Mouse (Mus musculus): ENCODE results near the gene Colca2. TPM values are rescaled to one million over a fixed set of nuclear protein-coding genes. Genes with fewer than 3 reads are reported as not detected.

Gene Colca2
- total RNA-seq, 1 experiment, result 0.27 TPM

- H3K9me3 ChIP-seq (ENCODE audit: control insufficient read depth, insufficient read depth, low read depth, low read length), result no peaks in the 10 kb centered on the region
- H3K27ac ChIP-seq (ENCODE audit: insufficient read depth, low read depth, low read length, poor library complexity, severe bottlenecking), result no peak overlapping the region
- no peaks in the 10 kb centered on the region for H3K4me1 ChIP-seq (ENCODE audit: control insufficient read depth in 2 of 2, insufficient read depth in 2 of 2, low read length in 2 of 2, poor library complexity in 1 of 2)
- in situ Hi-C loops (cut with MboI; ENCODE audit: low sequenced_read_pairs in 2 of 2, unreplicated experiment in 2 of 2), result no loop called here
- H3K4me3 ChIP-seq (ENCODE audit: insufficient read depth in 1 of 2, low read depth in 1 of 2, low read length in 2 of 2, poor library complexity in 1 of 2, severe bottlenecking in 1 of 2), result no peak overlapping the region
- no peak for TF ChIP-seq HCFC1 (IDR thresholded peaks at IDR 0.05; ENCODE audit: borderline replicate concordance, insufficient read depth, low read length)
- no peak for TF ChIP-seq CHD2 (IDR thresholded peaks at IDR 0.05; ENCODE audit: low read depth, low read length)
- TF ChIP-seq ZC3H11A (IDR thresholded peaks at IDR 0.05; ENCODE audit: borderline replicate concordance, low read depth, low read length), result no peak
- no peak for TF ChIP-seq MAFK (IDR thresholded peaks at IDR 0.05; ENCODE audit: insufficient read depth, low read depth, low read length)
- no peak for TF ChIP-seq ZNF384 (IDR thresholded peaks at IDR 0.05; ENCODE audit: low read depth, low read length)
- DNase-seq (ENCODE audit: low read depth, low spot score), result no peak
- no peaks in the 10 kb centered on the region for H3K36me3 ChIP-seq (ENCODE audit: control insufficient read depth, insufficient read depth, low read length, poor library complexity, severe bottlenecking)
- no peak overlapping the region for H3K9ac ChIP-seq (ENCODE audit: insufficient read depth, low read depth, low read length, poor library complexity, severe bottlenecking)
Measured at GRCm38 (mm10) chr9:51230701-51231389, 47.5 kb downstream of the Colca2 start.

GRCm38 (mm10) chr9:51225636-51226166, 52.7 kb downstream of the Colca2 start:
- Histone ChIP-seq H3K4me1 (ENCODE audit: control insufficient read depth in 2 of 2, insufficient read depth in 2 of 2, low read length in 2 of 2, poor library complexity in 1 of 2) (no peaks in the 10 kb centered on the region), H3K9ac (ENCODE audit: insufficient read depth, low read depth, low read length, poor library complexity, severe bottlenecking) (no peak overlapping the region), H3K27ac (ENCODE audit: insufficient read depth, low read depth, low read length, poor library complexity, severe bottlenecking) (no peak overlapping the region), H3K4me3 (ENCODE audit: insufficient read depth in 1 of 2, low read depth in 1 of 2, low read length in 2 of 2, poor library complexity in 1 of 2, severe bottlenecking in 1 of 2) (no peak overlapping the region), H3K9me3 (ENCODE audit: control insufficient read depth, insufficient read depth, low read depth, low read length) (no peaks in the 10 kb centered on the region), H3K36me3 (ENCODE audit: control insufficient read depth, insufficient read depth, low read length, poor library complexity, severe bottlenecking) (no peaks in the 10 kb centered on the region)
- in situ Hi-C loops (cut with MboI; ENCODE audit: low sequenced_read_pairs in 2 of 2, unreplicated experiment in 2 of 2), result no loop called here
- TF ChIP-seq HCFC1 (IDR thresholded peaks at IDR 0.05; ENCODE audit: borderline replicate concordance, insufficient read depth, low read length), result no peak
- DNase-seq (ENCODE audit: low read depth, low spot score), result no peak

Other genes with a start within 250 kb of the Colca2 start
- not detected in 2 replicates for gene Btg4, start 217.7 kb downstream of the Colca2 start, total RNA-seq (2012; rRNA removed)
- 1.4 and 2.8 TPM in 2 replicates for gene Layn, start 201.5 kb downstream of the Colca2 start, total RNA-seq (2012; rRNA removed)
- gene 4833427G06Rik, start 176.5 kb downstream of the Colca2 start, total RNA-seq (2012; rRNA removed), result 0.22 and 0.32 TPM in 2 replicates
- gene Gm32742, start 113.1 kb downstream of the Colca2 start, total RNA-seq (2012; rRNA removed), result under 0.01 TPM in 2 replicates
- 0.49 TPM in 1 of 2 replicates, not detected in the other for gene Pou2af1, start 64.9 kb downstream of the Colca2 start, total RNA-seq (2012; rRNA removed)
- gene 1810046K07Rik, start 50.3 kb upstream of the Colca2 start, total RNA-seq (2012; rRNA removed), result not detected in 2 replicates

Measured in ES-E14 (cell line).